Mouse (Mus musculus) MEL (cell line): ENCODE measurements at regions not wholly inside any gene's neighbourhood (a gene's known extent, or its start where the extent isn't known, plus 50 kb on each side); places are given as distances from the start of the nearest gene placed in this dataset.

Source experiments
- DNase-seq: peaks from one replicate; pipeline ENCODE4 v3.0.0; 2011; ENCODE audit warnings: low read depth, low spot score
- H3K27ac ChIP-seq: 2 replicates; pipeline ENCODE4 v1.5.1; 2012; ENCODE audit warnings: low read depth, mild to moderate bottlenecking, control low read depth, low read length, moderate library complexity; ENCODE audit not compliant: control insufficient read depth
- H3K27me3 ChIP-seq, 2 experiments: fragments of 150-350 bp in 1 of 2; sonication (generic) in 1 of 2; 2 replicates each; pipeline ENCODE4 v1.6.1; 2012; ENCODE audit warnings: low read length in 2 of 2, mild to moderate bottlenecking in 2 of 2, improper control_type of control experiment in 1 of 2, moderate library complexity in 1 of 2; ENCODE audit not compliant: insufficient read depth in 2 of 2, control insufficient read depth in 1 of 2
- H3K36me3 ChIP-seq, 2 experiments: 2 replicates each; pipeline ENCODE4 v1.6.1; 2012 to 2014; ENCODE audit warnings: low read length in 2 of 2, improper control_type of control experiment in 1 of 2, inconsistent platforms in 1 of 2, mild to moderate bottlenecking in 1 of 2; ENCODE audit not compliant: insufficient read depth in 2 of 2, control insufficient read depth in 1 of 2
- H3K4me1 ChIP-seq, 2 experiments: fragments of 150-350 bp in 1 of 2; sonication (generic) in 1 of 2; 2 replicates each; pipeline ENCODE4 v1.6.1; 2012; ENCODE audit warnings: low read length in 2 of 2, improper control_type of control experiment in 1 of 2, mild to moderate bottlenecking in 1 of 2; ENCODE audit not compliant: insufficient read depth in 2 of 2, control insufficient read depth in 1 of 2
- H3K4me3 ChIP-seq, 2 experiments: fragments of 150-350 bp in 1 of 2; sonication (generic) in 1 of 2; 2 replicates each; pipeline ENCODE4 v1.5.1; 2012; ENCODE audit warnings: low read depth in 2 of 2, low read length in 2 of 2, mild to moderate bottlenecking in 2 of 2, moderate library complexity in 2 of 2, control low read depth in 1 of 2, improper control_type of control experiment in 1 of 2; ENCODE audit not compliant: control insufficient read depth in 1 of 2, insufficient read depth in 1 of 2
- H3K79me2 ChIP-seq: 2 replicates; pipeline ENCODE4 v1.6.1; 2012; ENCODE audit warnings: mild to moderate bottlenecking, low read length, moderate library complexity; ENCODE audit not compliant: control insufficient read depth, poor library complexity, insufficient read depth
- H3K9ac ChIP-seq: 2 replicates; pipeline ENCODE4 v1.6.1; 2012; ENCODE audit warnings: low read depth, mild to moderate bottlenecking, control low read depth, low read length, moderate library complexity; ENCODE audit not compliant: control insufficient read depth, poor library complexity, severe bottlenecking
- H3K9me3 ChIP-seq: fragments of 150-350 bp; sonication (generic); replicated peaks from 2 replicates; pipeline ENCODE4 v1.6.1; 2012; ENCODE audit warnings: mild to moderate bottlenecking, low read length, improper control_type of control experiment, moderate library complexity; ENCODE audit not compliant: insufficient read depth
- BHLHE40 ChIP-seq: IDR thresholded peaks from 2 replicates; pipeline ENCODE4 v1.6.1; 2012; ENCODE audit warnings: low read depth, mild to moderate bottlenecking, inconsistent platforms, low read length, improper control_type of control experiment, borderline replicate concordance
- CHD2 ChIP-seq: IDR thresholded peaks from 2 replicates; pipeline ENCODE4 v1.6.1; 2011; ENCODE audit warnings: low read length, improper control_type of control experiment
- E2F4 ChIP-seq: IDR thresholded peaks from 2 replicates; pipeline ENCODE4 v1.6.1; 2011; ENCODE audit warnings: low read depth, low read length, improper control_type of control experiment, borderline replicate concordance
- EP300 ChIP-seq, 2 experiments: IDR thresholded peaks; 2 replicates each; pipeline ENCODE4 v1.6.1; 2011; ENCODE audit warnings: improper control_type of control experiment in 2 of 2, low read length in 2 of 2, low read depth in 1 of 2, mild to moderate bottlenecking in 1 of 2
- ETS1 ChIP-seq: IDR thresholded peaks from 2 replicates; pipeline ENCODE4 v1.6.1; 2012; ENCODE audit warnings: low read depth, mild to moderate bottlenecking, inconsistent platforms, low read length, improper control_type of control experiment, moderate library complexity
- GATA1 ChIP-seq: IDR thresholded peaks from 2 replicates; pipeline ENCODE4 v1.6.1; 2011; ENCODE audit warnings: low read depth, low read length, improper control_type of control experiment
- HCFC1 ChIP-seq: IDR thresholded peaks from 2 replicates; pipeline ENCODE4 v1.6.1; 2012; ENCODE audit warnings: low read depth, mild to moderate bottlenecking, inconsistent platforms, low read length, improper control_type of control experiment, moderate library complexity
- KAT2A ChIP-seq: conservative IDR thresholded peaks from 2 replicates; pipeline ENCODE4 v1.6.1; 2012; ENCODE audit warnings: low read depth, low read length, improper control_type of control experiment, inconsistent platforms
- MXI1 ChIP-seq: IDR thresholded peaks from 2 replicates; pipeline ENCODE4 v1.6.1; 2011; ENCODE audit warnings: mild to moderate bottlenecking, low read depth, low read length, improper control_type of control experiment
- MYB ChIP-seq: IDR thresholded peaks from 2 replicates; pipeline ENCODE4 v1.6.1; 2011; ENCODE audit warnings: mild to moderate bottlenecking, low read depth, low read length, improper control_type of control experiment
- RAD21 ChIP-seq: IDR thresholded peaks from 2 replicates; pipeline ENCODE4 v1.6.1; 2011; ENCODE audit warnings: mild to moderate bottlenecking, low read depth, low read length, improper control_type of control experiment
- SIN3A ChIP-seq: IDR thresholded peaks from 2 replicates; pipeline ENCODE4 v1.6.1; 2012; ENCODE audit warnings: low read length, improper control_type of control experiment, inconsistent platforms
- TAL1 ChIP-seq: IDR thresholded peaks from 2 replicates; pipeline ENCODE4 v1.6.1; 2012; ENCODE audit warnings: mild to moderate bottlenecking, inconsistent platforms, low read length, moderate library complexity, mixed read lengths
- TCF12 ChIP-seq: IDR thresholded peaks from 2 replicates; pipeline ENCODE4 v1.6.1; 2014; ENCODE audit warnings: low read depth, mild to moderate bottlenecking, inconsistent platforms, low read length, improper control_type of control experiment, moderate library complexity
- UBTF ChIP-seq: IDR thresholded peaks from 2 replicates; pipeline ENCODE4 v1.6.1; 2012; ENCODE audit warnings: low read depth, mild to moderate bottlenecking, inconsistent platforms, low read length, improper control_type of control experiment, moderate library complexity, borderline replicate concordance; ENCODE audit not compliant: insufficient read depth
- USF1 ChIP-seq: IDR thresholded peaks from 2 replicates; pipeline ENCODE4 v1.6.1; 2014; ENCODE audit warnings: low read depth, mild to moderate bottlenecking, inconsistent platforms, low read length, improper control_type of control experiment, moderate library complexity
- USF2 ChIP-seq, 2 experiments: IDR thresholded peaks; 2 replicates each; pipeline ENCODE4 v1.6.1; 2011 to 2012; ENCODE audit warnings: improper control_type of control experiment in 2 of 2, low read length in 2 of 2, borderline replicate concordance in 1 of 2, inconsistent platforms in 1 of 2, low read depth in 1 of 2, mild to moderate bottlenecking in 1 of 2; ENCODE audit not compliant: insufficient read depth in 1 of 2
- ZKSCAN1 ChIP-seq: IDR thresholded peaks from 2 replicates; pipeline ENCODE4 v1.6.1; 2012; ENCODE audit warnings: low read depth, mild to moderate bottlenecking, inconsistent platforms, low read length, improper control_type of control experiment, moderate library complexity

- no peak for TF ChIP-seq USF2 (IDR thresholded peaks at IDR 0.05; ENCODE audit: borderline replicate concordance in 1 of 2, insufficient read depth in 1 of 2, low read depth in 1 of 2, low read length in 2 of 2)
- TF ChIP-seq TCF12: no peak
- no peaks in the 10 kb centered on the region for H3K79me2 ChIP-seq
- DNase-seq: no peak
- H3K9ac ChIP-seq: no peak overlapping the region
- no peaks in the 10 kb centered on the region for H3K27me3 ChIP-seq
- no peaks in the 10 kb centered on the region for H3K9me3 ChIP-seq
- no peak overlapping the region for H3K27ac ChIP-seq
- H3K4me1 ChIP-seq: no peaks in the 10 kb centered on the region
- no peaks in the 10 kb centered on the region for H3K36me3 ChIP-seq
- H3K4me3 ChIP-seq: no peak overlapping the region
Measured at GRCm38 (mm10) chr5:97257106-97257505, 135.1 kb downstream of the Naa11 start.

GRCm38 (mm10) chr5:97256445-97257060 is 135.6 kb downstream of the Naa11 start:
- Histone ChIP-seq H3K27ac (no peak overlapping the region), H3K4me3 (no peak overlapping the region), H3K9me3 (no peaks in the 10 kb centered on the region), H3K36me3 (no peaks in the 10 kb centered on the region), H3K27me3 (no peaks in the 10 kb centered on the region), H3K9ac (no peak overlapping the region), H3K4me1 (no peaks in the 10 kb centered on the region), H3K79me2 (no peaks in the 10 kb centered on the region)
- no peak for DNase-seq
- no peak for TF ChIP-seq USF2 (IDR thresholded peaks at IDR 0.05; ENCODE audit: borderline replicate concordance in 1 of 2, insufficient read depth in 1 of 2, low read depth in 1 of 2, low read length in 2 of 2)
- TF ChIP-seq GATA1: no peak
- no peak for TF ChIP-seq UBTF
- no peak for TF ChIP-seq SIN3A
- TF ChIP-seq EP300 (IDR thresholded peaks at IDR 0.05; ENCODE audit: low read depth in 1 of 2, low read length in 2 of 2): no peak
- TF ChIP-seq CHD2: no peak
- TF ChIP-seq KAT2A: no peak
- TF ChIP-seq HCFC1: no peak
- no peak for TF ChIP-seq ETS1
- TF ChIP-seq BHLHE40: no peak
- TF ChIP-seq ZKSCAN1: no peak
- TF ChIP-seq USF1: no peak
- TF ChIP-seq MYB: no peak
- no peak for TF ChIP-seq RAD21
- no peak for TF ChIP-seq MXI1
- no peak for TF ChIP-seq E2F4
- TF ChIP-seq TCF12: no peak
- no peak for TF ChIP-seq TAL1
